Mouse (Mus musculus) common myeloid progenitor, adult 5-6 weeks (primary cell): ENCODE data around the gene Tcte1. TPM values are rescaled to one million over a fixed set of nuclear protein-coding genes. Genes with fewer than 3 reads are reported as not detected.

ENCODE experiments used
- ATAC-seq: replicated peaks from 2 replicates; pipeline ENCODE4 v1.8.0; 2016; ENCODE audit warnings: low read depth, mild to moderate bottlenecking, moderate TSS enrichment, inconsistent platforms; ENCODE audit not compliant: poor library complexity, severe bottlenecking
- total RNA-seq: library from RNA; stranded (forward); fragments of 200-1000, 187-1606 nt; gene quantifications from 2 replicates; pipeline ENCODE4 v1.2.3, GENCODE M21; 2017

The Tcte1 gene
- total RNA-seq, 1 experiment from 2014 or later: not detected

DNA sequence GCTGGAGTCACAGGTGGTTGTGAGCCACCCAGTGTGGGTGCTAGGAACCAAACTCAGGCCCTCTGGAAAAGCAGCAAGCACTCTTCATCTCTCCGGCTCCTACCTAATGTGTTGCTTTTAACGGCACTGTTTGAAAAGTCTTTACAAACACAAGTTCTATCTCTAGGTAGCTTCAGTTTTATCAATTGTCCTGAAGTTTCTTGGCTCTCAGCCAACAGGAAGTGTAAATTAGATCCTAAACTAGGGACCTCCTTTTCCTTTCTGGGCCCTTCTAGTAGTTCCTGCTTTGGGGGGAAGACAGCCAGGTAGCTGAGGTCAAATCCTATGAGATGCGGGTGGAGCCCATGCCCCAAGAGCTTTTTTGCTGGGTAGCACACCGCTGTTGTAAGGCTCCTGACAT lies 12.4 kb upstream of the Tcte1 start:
- no peak for ATAC-seq

- no peak for ATAC-seq
Observed at GRCm38 (mm10) chr17:45511757-45512156, 11.5 kb upstream of the Tcte1 start.

GRCm38 (mm10) chr17:45515204-45515726 lies 8.0 kb upstream of the Tcte1 start:
- ATAC-seq: no peak

- ATAC-seq: no peak
Observed at GRCm38 (mm10) chr17:45515806-45516205, 7.4 kb upstream of the Tcte1 start.

- peak; percentile 75 for ATAC-seq
Observed at GRCm38 (mm10) chr17:45516488-45516887, 6.7 kb upstream of the Tcte1 start.

GRCm38 (mm10) chr17:45517135-45517534 lies 6.1 kb upstream of the Tcte1 start:
- no peak for ATAC-seq

- ATAC-seq: peak; percentile 78
Observed at GRCm38 (mm10) chr17:45517549-45518215, 5.6 kb upstream of the Tcte1 start.

DNA sequence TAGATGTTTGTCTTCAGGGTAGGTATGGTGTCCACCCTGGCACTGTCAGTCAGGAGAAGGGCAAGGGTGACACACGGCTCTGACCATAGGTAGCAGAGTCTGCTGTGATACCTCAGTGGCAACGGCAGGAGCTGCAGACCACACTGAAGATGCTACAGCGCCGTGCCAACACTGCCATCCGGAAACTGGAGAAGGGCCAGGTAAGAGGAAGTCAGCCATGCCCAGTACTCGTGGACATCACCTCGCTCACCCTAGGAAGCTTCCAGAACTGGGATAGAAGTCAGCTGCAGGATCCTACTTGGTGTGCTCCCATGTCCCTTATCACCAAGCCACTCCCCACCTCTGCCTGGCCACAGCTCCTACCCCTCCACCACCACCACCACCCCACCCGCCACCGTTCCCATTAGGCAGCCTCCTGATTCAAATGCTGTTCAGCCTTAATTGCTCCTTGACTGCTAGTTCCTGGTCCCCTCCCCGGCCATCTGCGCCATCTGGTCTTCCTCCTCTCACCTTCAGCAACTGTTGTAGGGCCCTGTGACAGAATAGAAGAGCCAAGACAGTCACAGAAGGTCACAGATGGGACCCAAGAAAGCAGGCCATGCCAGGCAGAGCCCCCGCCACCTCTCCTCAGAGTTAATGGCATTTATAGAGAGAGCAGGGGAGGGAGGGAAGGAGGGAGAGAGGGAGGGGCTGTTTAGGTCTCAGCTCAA lies 4.3 kb upstream of the Tcte1 start:
- no peak for ATAC-seq

GRCm38 (mm10) chr17:45520136-45520535 lies 3.1 kb upstream of the Tcte1 start:
- ATAC-seq: no peak

DNA sequence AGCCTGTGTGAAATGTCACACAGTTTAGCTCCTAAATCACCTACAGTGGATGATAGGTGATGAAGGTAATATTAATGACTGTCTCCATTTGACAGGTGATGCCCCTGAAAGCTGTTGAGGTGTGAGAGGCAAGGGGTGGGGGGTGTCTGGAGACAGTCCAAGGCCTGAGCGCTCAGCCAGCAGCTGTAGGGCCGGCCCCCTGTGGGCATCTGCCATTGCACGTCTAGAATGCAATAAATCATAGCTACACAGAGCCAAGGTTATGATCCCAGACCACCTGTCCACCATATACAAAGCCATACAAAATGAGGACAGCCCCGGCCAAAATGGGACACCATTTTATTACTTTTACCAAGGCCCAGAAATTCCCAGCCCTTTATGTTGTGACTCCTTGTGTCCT lies 1.7 kb downstream of the Tcte1 start:
- ATAC-seq: no peak

DNA sequence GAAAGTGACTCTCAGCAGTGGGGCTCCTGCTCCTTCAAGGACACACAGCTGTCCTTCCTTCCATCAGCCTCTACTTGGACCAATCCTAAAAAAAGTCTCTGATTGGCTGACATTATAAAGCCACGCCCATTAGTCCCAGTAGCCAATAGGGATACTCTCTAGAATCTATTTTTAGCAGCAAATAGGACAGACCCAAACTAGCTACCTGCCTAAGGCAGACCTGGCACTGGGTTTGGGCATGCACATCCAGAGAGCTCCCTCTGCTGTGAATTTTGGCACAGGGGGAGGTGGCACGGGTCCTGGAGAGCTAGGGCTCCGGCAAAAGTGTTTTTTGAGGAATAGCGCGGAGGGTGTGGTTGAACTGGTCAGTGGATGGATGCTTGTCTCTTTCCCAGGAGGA lies 3.3 kb downstream of the Tcte1 start:
- no peak for ATAC-seq

GRCm38 (mm10) chr17:45530346-45530782 lies 7.1 kb downstream of the Tcte1 start:
- ATAC-seq: no peak

DNA sequence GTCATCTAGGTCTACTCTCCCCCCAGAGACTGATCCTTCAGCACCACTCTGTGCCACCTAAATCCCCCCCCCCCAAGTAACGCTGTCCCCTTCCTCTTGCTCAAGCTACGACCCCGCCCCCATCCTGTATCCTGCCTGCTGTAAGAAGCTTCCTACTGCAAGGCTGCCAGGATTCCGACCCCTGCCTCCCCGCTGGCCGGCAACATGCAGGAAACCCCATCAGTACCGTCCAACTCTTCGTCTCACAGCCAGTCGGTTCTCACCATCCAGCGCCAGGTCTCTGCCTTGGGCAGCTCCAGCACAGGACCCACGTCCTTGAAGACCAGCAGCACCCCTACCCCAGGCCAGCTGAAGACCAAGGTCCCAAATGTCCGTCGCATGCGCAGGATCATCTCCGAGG lies 9.7 kb downstream of the Tcte1 start:
- ATAC-seq: no peak

DNA sequence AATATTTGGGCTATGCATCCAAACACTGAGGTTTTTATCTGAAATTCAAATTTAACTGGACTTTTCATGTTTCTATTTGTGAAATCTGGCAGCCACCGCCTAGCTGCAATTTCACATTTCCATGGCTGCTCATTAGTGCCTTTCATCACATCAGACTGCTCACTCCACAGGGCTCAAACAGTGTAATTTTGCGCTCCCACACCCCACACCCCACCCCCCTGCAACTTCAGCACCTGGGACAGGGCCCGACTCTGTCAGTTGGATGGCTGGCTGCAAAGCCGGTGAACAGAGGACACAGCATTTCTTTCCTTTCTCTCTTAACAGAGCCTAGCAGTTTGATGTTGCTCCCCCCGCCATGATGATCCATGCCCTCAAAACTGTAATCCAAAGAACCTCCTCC lies 13.0 kb downstream of the Tcte1 start:
- peak; percentile 54; the same call in 1 of the 2 replicates for ATAC-seq

- no peak for ATAC-seq
Observed at GRCm38 (mm10) chr17:45538394-45538793, 15.2 kb downstream of the Tcte1 start.

GRCm38 (mm10) chr17:45539664-45540063 lies 16.4 kb downstream of the Tcte1 start:
- no peak for ATAC-seq

- ATAC-seq: no peak
Observed at GRCm38 (mm10) chr17:45542129-45542528, 18.9 kb downstream of the Tcte1 start.

DNA sequence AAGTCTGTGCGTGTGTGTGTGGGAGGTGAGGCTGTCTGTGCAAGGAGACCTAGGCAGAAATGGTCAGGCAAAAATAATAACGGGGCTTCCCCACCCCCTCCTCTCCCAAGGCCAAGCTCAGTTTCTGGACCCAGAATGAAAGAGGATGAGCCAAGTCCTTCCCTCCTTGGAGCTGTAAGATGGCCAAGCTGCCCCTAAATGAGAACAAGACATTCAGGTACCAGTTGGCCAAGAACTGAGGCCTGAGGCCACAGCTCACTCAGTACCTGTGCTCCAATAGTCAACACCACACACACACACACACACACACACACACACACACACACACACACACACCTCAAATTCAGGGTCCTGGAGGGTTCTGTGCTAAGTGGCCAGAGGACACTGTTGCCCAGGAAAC lies 19.5 kb downstream of the Tcte1 start:
- no peak for ATAC-seq

- ATAC-seq: no peak
Observed at GRCm38 (mm10) chr17:45543115-45543514, 19.9 kb downstream of the Tcte1 start.

- ATAC-seq: no peak
Observed at GRCm38 (mm10) chr17:45544001-45544872, 21.0 kb downstream of the Tcte1 start.

DNA sequence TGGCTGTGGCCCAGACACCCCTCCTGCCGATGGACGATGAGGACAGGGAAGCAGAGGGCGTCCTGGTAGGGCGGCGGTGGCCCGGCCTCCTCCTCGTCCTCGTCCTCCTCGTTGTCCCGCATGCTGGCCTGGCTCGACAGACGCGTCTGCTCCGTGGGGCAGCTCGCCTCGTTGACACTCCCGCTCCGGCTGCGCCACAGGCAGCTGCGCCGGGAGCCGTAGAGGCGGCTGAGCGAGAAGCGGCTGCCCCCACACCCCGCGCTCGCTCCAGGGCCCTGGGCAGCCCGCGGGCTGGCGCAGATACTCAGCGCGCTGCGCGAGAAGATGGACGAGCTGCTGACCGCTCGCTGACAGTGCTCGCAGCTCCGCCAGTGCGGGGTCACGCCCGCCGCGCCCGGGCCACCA lies 21.6 kb downstream of the Tcte1 start:
- ATAC-seq: no peak
